Mouse (Mus musculus) layer of hippocampus, adult 8-10 months (tissue): ENCODE measurements around the gene Grap2. TPM values are rescaled to one million over a fixed set of nuclear protein-coding genes. Genes with fewer than 3 reads are reported as not detected.

Source experiments
- DNase-seq, 2 experiments: peaks; one replicate each; pipeline ENCODE4 v3.0.0; 2022; ENCODE audit warnings: low spot score in 2 of 2
- microRNA-seq, 2 experiments: library from miRNA; unstranded; fragments of <30 nt; microRNA quantifications; one replicate each; pipeline ENCODE4 v1.2.0; 2022
- total RNA-seq, 4 experiments: library from RNA; stranded (reverse); gene quantifications; 2 replicates each; pipeline ENCODE4 v1.2.4; 2022

Gene Grap2
- total RNA-seq, 4 experiments from 2014 or later, result 0.07 to 0.34 (median 0.17) TPM

- DNase-seq, result no peak
These were observed 109.9 kb downstream of the Grap2 start for GRCm38 (mm10) chr15:80682343-80682742.

- no peak for DNase-seq
These were observed 110.8 kb downstream of the Grap2 start for GRCm38 (mm10) chr15:80683151-80683550.

GRCm38 (mm10) chr15:80683990-80684389 is 111.6 kb downstream of the Grap2 start:
- DNase-seq, result no peak

GRCm38 (mm10) chr15:80684786-80685602 is 112.6 kb downstream of the Grap2 start:
- no peak for DNase-seq

- no peak for DNase-seq
These were observed 113.2 kb downstream of the Grap2 start for GRCm38 (mm10) chr15:80685603-80685895.

GRCm38 (mm10) chr15:80688536-80688935 is 116.1 kb downstream of the Grap2 start:
- no peak for DNase-seq

- DNase-seq, result no peak
These were observed 121.1 kb downstream of the Grap2 start for GRCm38 (mm10) chr15:80693492-80693891.

- DNase-seq, result peak in 1 of 2 experiments; percentile 78
These were observed 121.9 kb downstream of the Grap2 start for GRCm38 (mm10) chr15:80694125-80694910.

- no peak for DNase-seq
These were observed 125.2 kb downstream of the Grap2 start for GRCm38 (mm10) chr15:80697564-80697963.

- no peak for DNase-seq
These were observed 129.3 kb downstream of the Grap2 start for GRCm38 (mm10) chr15:80701481-80702257.

Small RNA genes within 50 kb of the gene (microRNA-seq; reads per million reads assigned to microRNA genes)
- gene Mir6957, result 0 reads per million in 2 experiments

Other genes with a start within 250 kb of the Grap2 start
- gene Enthd1, start 7.4 kb upstream of the Grap2 start, total RNA-seq, result not detected
- under 1 TPM; 0.16 to 0.32 (median 0.23) TPM for gene Fam83f, start 99.3 kb downstream of the Grap2 start, total RNA-seq
- gene Tnrc6b, start 138.7 kb downstream of the Grap2 start, total RNA-seq, result 100 to 1,000 TPM in 3 of 4 experiments, 10 to 100 TPM in 1; 93.3 to 145 (median 128) TPM